In the genomic region with DNA sequence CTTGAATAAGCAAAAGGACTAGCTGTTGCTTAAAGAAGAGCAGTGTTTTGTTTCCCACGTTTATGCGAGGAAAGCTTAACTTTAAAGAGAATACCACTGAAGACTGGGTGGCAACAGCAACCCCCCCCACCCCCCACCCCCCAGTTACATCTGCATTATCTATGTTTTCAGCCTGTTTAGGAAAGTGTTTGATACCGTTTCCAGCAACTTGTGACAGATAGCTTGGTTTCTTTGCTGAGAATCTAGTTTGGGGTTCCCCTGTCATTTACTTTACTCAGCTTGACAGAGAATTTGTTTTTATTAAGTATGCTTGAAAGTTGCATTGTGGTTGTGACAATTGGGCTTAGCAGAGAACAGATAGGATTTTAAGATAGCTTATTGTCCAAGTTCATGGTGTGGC, we compare ENCODE assay signal across 9 mouse cellular contexts. TPM values are rescaled to one million over a fixed set of nuclear protein-coding genes. Genes with fewer than 3 reads are reported as not detected.
A peak's percentile ranks its signal among the peaks of the same experiment; 100 is the strongest.
DNase-seq lines count a peak whose midpoint lies in the region; ATAC-seq and TF ChIP-seq lines count a peak whose summit lies in the region.
"Had no signal": no experiment of that assay in that cellular context is flagged by ENCODE, and none has a peak within 500 bp of the region (broad histone marks: within the 10 kb centered on the region; RNA-seq: fewer than 3 reads in every experiment).

No protein-coding gene starts in this region.

- H3K27me3 ChIP-seq in kidney, postnatal 0 days (ENCODE audit: insufficient read depth, low read length): no peaks in the 10 kb centered on the region
- H3K27me3 ChIP-seq in embryonic facial prominence, embryonic 12.5 days: no peaks in the 10 kb centered on the region
- H3K27me3 ChIP-seq in limb, embryonic 11.5 days (ENCODE audit: control insufficient read depth, insufficient read depth, low read length): no peaks in the 10 kb centered on the region
- no peaks in the 10 kb centered on the region for H3K27me3 ChIP-seq in neural tube, embryonic 12.5 days (replicated peaks)

- no peaks in the 10 kb centered on the region for H3K36me3 ChIP-seq in kidney, postnatal 0 days (ENCODE audit: insufficient read depth, low read length)
- H3K36me3 ChIP-seq in embryonic facial prominence, embryonic 12.5 days: no peaks in the 10 kb centered on the region
- no peaks in the 10 kb centered on the region; the same call in 1 of the 2 replicates for H3K36me3 ChIP-seq in limb, embryonic 11.5 days (ENCODE audit: control insufficient read depth, insufficient read depth, low read length)
- no peaks in the 10 kb centered on the region for H3K36me3 ChIP-seq in neural tube, embryonic 12.5 days

- peak overlapping the region; percentile 98; the same call in 1 of the 2 replicates for H3K9ac ChIP-seq in kidney, postnatal 0 days (ENCODE audit: low read depth, low read length)
- H3K9ac ChIP-seq in embryonic facial prominence, embryonic 12.5 days: peak overlapping the region; percentile 96
- peak overlapping the region; percentile 93; the same call in 1 of the 2 replicates for H3K9ac ChIP-seq in limb, embryonic 11.5 days (ENCODE audit: low read length)
- H3K9ac ChIP-seq in neural tube, embryonic 12.5 days: peak overlapping the region; percentile 91

- DNase-seq in kidney, postnatal 0 days (ENCODE audit: low spot score): no peak
- DNase-seq in kidney, postnatal 10 days: no peak
- no peak for DNase-seq in limb, embryonic 11.5 days (ENCODE audit: low spot score)
- DNase-seq in layer of hippocampus, postnatal 36 days: no peak

- 6% methylated on average over 3 of the region's 3 CpGs for WGBS in kidney, postnatal 0 days
- 11% methylated on average over 3 of the region's 3 CpGs for WGBS in embryonic facial prominence, embryonic 12.5 days
- WGBS in limb, embryonic 11.5 days: 13% methylated on average over 3 of the region's 3 CpGs
- WGBS in neural tube, embryonic 12.5 days: 12% methylated on average over 3 of the region's 3 CpGs

- H3K4me1 ChIP-seq in kidney, postnatal 0 days (replicated peaks; ENCODE audit: insufficient read depth, low read length): peaks cover 13% of the 10 kb centered on the region
- peaks cover 19% of the 10 kb centered on the region for H3K4me1 ChIP-seq in embryonic facial prominence, embryonic 12.5 days
- H3K4me1 ChIP-seq in limb, embryonic 11.5 days (ENCODE audit: control insufficient read depth, insufficient read depth, low read length): peaks cover 8% of the 10 kb centered on the region
- peaks cover 19% of the 10 kb centered on the region for H3K4me1 ChIP-seq in neural tube, embryonic 12.5 days

- H3K27ac ChIP-seq in kidney, postnatal 0 days: peak overlapping the region; percentile 99
- no peak overlapping the region for H3K27ac ChIP-seq in embryonic facial prominence, embryonic 12.5 days
- no peak overlapping the region for H3K27ac ChIP-seq in limb, embryonic 11.5 days (replicated peaks; ENCODE audit: low read depth, low read length)
- no peak overlapping the region for H3K27ac ChIP-seq in neural tube, embryonic 12.5 days

- no peaks in the 10 kb centered on the region for H3K9me3 ChIP-seq in kidney, postnatal 0 days (replicated peaks; ENCODE audit: low read length)
- H3K9me3 ChIP-seq in embryonic facial prominence, embryonic 12.5 days: no peaks in the 10 kb centered on the region
- H3K9me3 ChIP-seq in limb, embryonic 11.5 days (ENCODE audit: control insufficient read depth, low read length): no peaks in the 10 kb centered on the region
- no peaks in the 10 kb centered on the region for H3K9me3 ChIP-seq in neural tube, embryonic 12.5 days

- peak overlapping the region; percentile 93 for H3K4me3 ChIP-seq in kidney, postnatal 0 days (replicated peaks; ENCODE audit: low read depth, low read length)
- H3K4me3 ChIP-seq in embryonic facial prominence, embryonic 12.5 days: peak overlapping the region; percentile 92
- peak overlapping the region; percentile 88 for H3K4me3 ChIP-seq in limb, embryonic 11.5 days (ENCODE audit: low read depth, low read length)
- H3K4me3 ChIP-seq in neural tube, embryonic 12.5 days: peak overlapping the region; percentile 93

- peak overlapping the region; percentile 79 for H3K4me2 ChIP-seq in kidney, postnatal 0 days (ENCODE audit: low read length)
- H3K4me2 ChIP-seq in embryonic facial prominence, embryonic 12.5 days (replicated peaks): peak overlapping the region; percentile 87
- peak overlapping the region; percentile 61 for H3K4me2 ChIP-seq in limb, embryonic 11.5 days (ENCODE audit: low read depth, severe bottlenecking)
- peak overlapping the region; percentile 82 for H3K4me2 ChIP-seq in neural tube, embryonic 12.5 days (replicated peaks)

- no peak for ATAC-seq in kidney, postnatal 0 days (replicated peaks; ENCODE audit: low FRiP score, low read depth)
- no peak for ATAC-seq in embryonic facial prominence, embryonic 12.5 days (ENCODE audit: insufficient number of reproducible peaks, insufficient read depth, low FRiP score, low TSS enrichment)
- ATAC-seq in limb, embryonic 11.5 days (ENCODE audit: insufficient number of reproducible peaks, low FRiP score, low TSS enrichment, low read depth): no peak
- ATAC-seq in neural tube, embryonic 12.5 days (ENCODE audit: low FRiP score, low read depth): no peak
- no peak for ATAC-seq in inflammation-experienced regulatory T-cells, adult 6 months
- no peak for ATAC-seq in frontal cortex, adult (ENCODE audit: low TSS enrichment)

- no peak for TF ChIP-seq CTCF in kidney, postnatal 0 days (IDR thresholded peaks at IDR 0.05; ENCODE audit: low read depth)

RNA-seq across cellular contexts. Expression of gene Prpf4b, which starts 1.4 kb away (rescaled TPM):
- polyA plus RNA-seq in kidney, postnatal 0 days (2015; fragmentation: Nextera tagmentation; extraction: Ambion mirVana): 68.8 and 69.5 TPM in 2 replicates
- polyA plus RNA-seq in embryonic facial prominence, embryonic 12.5 days (2016; fragmentation: Nextera tagmentation; extraction: Ambion mirVana): 88.5 and 97.7 TPM in 2 replicates
- polyA plus RNA-seq in limb, embryonic 11.5 days (2014; fragmentation: Nextera tagmentation; extraction: Ambion mirVana): 97.8 and 114 TPM in 2 replicates
- 81.2 and 88.8 TPM in 2 replicates for polyA plus RNA-seq in neural tube, embryonic 12.5 days (2016; fragmentation: Nextera tagmentation; extraction: Ambion mirVana)
- total RNA-seq in layer of hippocampus, postnatal 36 days (2021): 100 to 1,000 TPM in 1 of 2 experiments, 10 to 100 TPM in 1; 88.7 to 116 TPM
- polyA plus RNA-seq in inflammation-experienced regulatory T-cells, adult 6 months (2017; shearing (Covaris generic)): 100 to 1,000 TPM in 1 of 3 experiments, 10 to 100 TPM in 2; 70.1 to 114 (median 85.7) TPM

RNA-seq across cellular contexts. Expression of gene Fam217a, which starts 47.6 kb away (rescaled TPM):
- polyA plus RNA-seq in kidney, postnatal 0 days (2015; fragmentation: Nextera tagmentation; extraction: Ambion mirVana): 6.6 and 7.0 TPM in 2 replicates
- polyA plus RNA-seq in embryonic facial prominence, embryonic 12.5 days (2016; fragmentation: Nextera tagmentation; extraction: Ambion mirVana): 1.2 and 1.5 TPM in 2 replicates
- 0.84 and 1.1 TPM in 2 replicates for polyA plus RNA-seq in limb, embryonic 11.5 days (2014; fragmentation: Nextera tagmentation; extraction: Ambion mirVana)
- 0.40 and 0.84 TPM in 2 replicates for polyA plus RNA-seq in neural tube, embryonic 12.5 days (2016; fragmentation: Nextera tagmentation; extraction: Ambion mirVana)
- total RNA-seq in layer of hippocampus, postnatal 36 days (2021): under 1 TPM; 0.48 to 0.70 TPM
- polyA plus RNA-seq in inflammation-experienced regulatory T-cells, adult 6 months (2017; shearing (Covaris generic)): not detected

RNA-seq across cellular contexts. Expression of gene 4933417A18Rik, which starts 47.7 kb away (rescaled TPM):
- polyA plus RNA-seq in kidney, postnatal 0 days (2015; fragmentation: Nextera tagmentation; extraction: Ambion mirVana): not detected in 2 replicates
- polyA plus RNA-seq in embryonic facial prominence, embryonic 12.5 days (2016; fragmentation: Nextera tagmentation; extraction: Ambion mirVana): not detected in 2 replicates
- polyA plus RNA-seq in limb, embryonic 11.5 days (2014; fragmentation: Nextera tagmentation; extraction: Ambion mirVana): not detected in 2 replicates
- not detected in 2 replicates for polyA plus RNA-seq in neural tube, embryonic 12.5 days (2016; fragmentation: Nextera tagmentation; extraction: Ambion mirVana)
- not detected for total RNA-seq in layer of hippocampus, postnatal 36 days (2021)
- not detected for polyA plus RNA-seq in inflammation-experienced regulatory T-cells, adult 6 months (2017; shearing (Covaris generic))
- polyA plus RNA-seq: gonadal fat pad, adult 2 months had no signal
